Mouse (Mus musculus): ENCODE measurements around the gene Nrxn3. TPM values are rescaled to one million over a fixed set of nuclear protein-coding genes. Genes with fewer than 3 reads are reported as not detected.

The Nrxn3 gene
- polyA plus RNA-seq, 1 experiment from 2014 or later, result 94.1 TPM

GRCm38 (mm10) chr12:89979190-89979589, 1256.5 kb downstream of the Nrxn3 start:
- Histone ChIP-seq H3K9ac (no peak overlapping the region), H3K27ac (replicated peaks) (no peak overlapping the region), H3K27me3 (no peaks in the 10 kb centered on the region), H3K9me3 (no peaks in the 10 kb centered on the region), H3K4me1 (replicated peaks) (peaks cover 9% of the 10 kb centered on the region), H3K4me2 (no peak overlapping the region), H3K36me3 (no peaks in the 10 kb centered on the region), H3K4me3 (no peak overlapping the region)
- WGBS, result 85% methylated on average over 1 of the region's 1 CpGs
- no peak for ATAC-seq (ENCODE audit: low FRiP score, low read depth)

GRCm38 (mm10) chr12:89982445-89982844, 1259.8 kb downstream of the Nrxn3 start:
- no peaks in the 10 kb centered on the region for H3K9me3 ChIP-seq
- H3K4me1 ChIP-seq (replicated peaks), result peaks cover 17% of the 10 kb centered on the region
- H3K4me3 ChIP-seq, result no peak overlapping the region
- no peak for ATAC-seq (ENCODE audit: low FRiP score, low read depth)
- no peaks in the 10 kb centered on the region for H3K36me3 ChIP-seq
- H3K9ac ChIP-seq, result no peak overlapping the region
- WGBS, result 46% methylated on average over 5 of the region's 5 CpGs
- H3K27me3 ChIP-seq, result no peaks in the 10 kb centered on the region
- H3K27ac ChIP-seq (replicated peaks), result peak overlapping the region; percentile 6; the same call in 1 of the 2 replicates
- H3K4me2 ChIP-seq, result no peak overlapping the region

GRCm38 (mm10) chr12:89983399-89983798, 1260.7 kb downstream of the Nrxn3 start:
- H3K4me3 ChIP-seq, result no peak overlapping the region
- no peaks in the 10 kb centered on the region for H3K27me3 ChIP-seq
- no peaks in the 10 kb centered on the region for H3K36me3 ChIP-seq
- peak overlapping the region; percentile 6 for H3K27ac ChIP-seq (replicated peaks)
- peaks cover 17% of the 10 kb centered on the region for H3K4me1 ChIP-seq (replicated peaks)
- no peak overlapping the region for H3K9ac ChIP-seq
- no peaks in the 10 kb centered on the region for H3K9me3 ChIP-seq
- ATAC-seq (ENCODE audit: low FRiP score, low read depth), result 0 out of 2 replicates have a peak, but pooled peaks have one; percentile 61
- H3K4me2 ChIP-seq, result no peak overlapping the region

GRCm38 (mm10) chr12:89986219-89986618, 1263.5 kb downstream of the Nrxn3 start:
- H3K4me2 ChIP-seq, result no peak overlapping the region
- no peaks in the 10 kb centered on the region for H3K36me3 ChIP-seq
- H3K9ac ChIP-seq, result no peak overlapping the region
- no peaks in the 10 kb centered on the region for H3K27me3 ChIP-seq
- H3K4me1 ChIP-seq (replicated peaks), result peaks cover 17% of the 10 kb centered on the region
- no peaks in the 10 kb centered on the region for H3K9me3 ChIP-seq
- H3K27ac ChIP-seq (replicated peaks), result no peak overlapping the region
- peak; percentile 65; the same call in 1 of the 2 replicates for ATAC-seq (ENCODE audit: low FRiP score, low read depth)
- no peak overlapping the region for H3K4me3 ChIP-seq
- WGBS, result 50% methylated on average over 6 of the region's 6 CpGs

GRCm38 (mm10) chr12:89993273-89993672, 1270.6 kb downstream of the Nrxn3 start:
- H3K9me3 ChIP-seq, result no peaks in the 10 kb centered on the region
- no peak overlapping the region for H3K4me2 ChIP-seq
- no peak overlapping the region for H3K27ac ChIP-seq (replicated peaks)
- no peaks in the 10 kb centered on the region for H3K4me1 ChIP-seq (replicated peaks)
- H3K4me3 ChIP-seq, result no peak overlapping the region
- no peak overlapping the region for H3K9ac ChIP-seq
- H3K27me3 ChIP-seq, result no peaks in the 10 kb centered on the region
- no peak for ATAC-seq (ENCODE audit: low FRiP score, low read depth)
- no peaks in the 10 kb centered on the region for H3K36me3 ChIP-seq
- WGBS, result 74% methylated on average over 5 of the region's 5 CpGs

- H3K4me2 ChIP-seq, result no peak overlapping the region
- no peaks in the 10 kb centered on the region for H3K4me1 ChIP-seq (replicated peaks)
- no peaks in the 10 kb centered on the region for H3K36me3 ChIP-seq
- no peak for ATAC-seq (ENCODE audit: low FRiP score, low read depth)
- H3K9ac ChIP-seq, result no peak overlapping the region
- no peaks in the 10 kb centered on the region for H3K27me3 ChIP-seq
- no peak overlapping the region for H3K27ac ChIP-seq (replicated peaks)
- H3K9me3 ChIP-seq, result no peaks in the 10 kb centered on the region
- H3K4me3 ChIP-seq, result no peak overlapping the region
- WGBS, result 68% methylated on average over 4 of the region's 4 CpGs
These were observed 1272.7 kb downstream of the Nrxn3 start for GRCm38 (mm10) chr12:89995392-89995791.

- Histone ChIP-seq H3K9me3 (no peaks in the 10 kb centered on the region), H3K4me2 (no peak overlapping the region), H3K4me1 (replicated peaks) (no peaks in the 10 kb centered on the region), H3K27ac (replicated peaks) (no peak overlapping the region), H3K9ac (no peak overlapping the region), H3K27me3 (no peaks in the 10 kb centered on the region), H3K4me3 (no peak overlapping the region), H3K36me3 (no peaks in the 10 kb centered on the region)
- no peak for ATAC-seq (ENCODE audit: low FRiP score, low read depth)
- WGBS, result 91% methylated on average over 2 of the region's 2 CpGs
These were observed 1287.6 kb downstream of the Nrxn3 start for GRCm38 (mm10) chr12:90010280-90010679.

- Histone ChIP-seq H3K4me1 (replicated peaks) (no peaks in the 10 kb centered on the region), H3K27me3 (no peaks in the 10 kb centered on the region), H3K4me3 (no peak overlapping the region), H3K4me2 (no peak overlapping the region), H3K27ac (replicated peaks) (no peak overlapping the region), H3K9me3 (no peaks in the 10 kb centered on the region), H3K36me3 (no peaks in the 10 kb centered on the region), H3K9ac (no peak overlapping the region)
- ATAC-seq (ENCODE audit: low FRiP score, low read depth), result no peak
- WGBS, result 21% methylated on average over 2 of the region's 2 CpGs
These were observed 1291.3 kb downstream of the Nrxn3 start for GRCm38 (mm10) chr12:90013958-90014357.

GRCm38 (mm10) chr12:90027023-90027422, 1304.3 kb downstream of the Nrxn3 start:
- H3K36me3 ChIP-seq, result no peaks in the 10 kb centered on the region
- no peak overlapping the region for H3K27ac ChIP-seq (replicated peaks)
- no peaks in the 10 kb centered on the region for H3K27me3 ChIP-seq
- H3K4me2 ChIP-seq, result no peak overlapping the region
- no peaks in the 10 kb centered on the region for H3K4me1 ChIP-seq (replicated peaks)
- no peak overlapping the region for H3K9ac ChIP-seq
- H3K4me3 ChIP-seq, result no peak overlapping the region
- H3K9me3 ChIP-seq, result no peaks in the 10 kb centered on the region
- 51% methylated on average over 3 of the region's 3 CpGs for WGBS
- no peak for ATAC-seq (ENCODE audit: low FRiP score, low read depth)

GRCm38 (mm10) chr12:90041038-90041437, 1318.4 kb downstream of the Nrxn3 start:
- no peak overlapping the region for H3K4me3 ChIP-seq
- H3K27me3 ChIP-seq, result no peaks in the 10 kb centered on the region
- H3K4me1 ChIP-seq (replicated peaks), result peaks cover 9% of the 10 kb centered on the region
- H3K27ac ChIP-seq (replicated peaks), result no peak overlapping the region
- 55% methylated on average over 1 of the region's 1 CpGs for WGBS
- ATAC-seq (ENCODE audit: low FRiP score, low read depth), result no peak
- no peak overlapping the region for H3K9ac ChIP-seq
- H3K4me2 ChIP-seq, result no peak overlapping the region
- H3K36me3 ChIP-seq, result no peaks in the 10 kb centered on the region
- H3K9me3 ChIP-seq, result no peaks in the 10 kb centered on the region

- Histone ChIP-seq H3K9ac (no peak overlapping the region), H3K27me3 (no peaks in the 10 kb centered on the region), H3K9me3 (no peaks in the 10 kb centered on the region), H3K36me3 (no peaks in the 10 kb centered on the region), H3K4me1 (replicated peaks) (no peaks in the 10 kb centered on the region), H3K4me3 (no peak overlapping the region), H3K4me2 (no peak overlapping the region), H3K27ac (replicated peaks) (no peak overlapping the region)
- WGBS, result 93% methylated on average over 5 of the region's 5 CpGs
- no peak for ATAC-seq (ENCODE audit: low FRiP score, low read depth)
These were observed 1333.6 kb downstream of the Nrxn3 start for GRCm38 (mm10) chr12:90056256-90056655.

- Histone ChIP-seq H3K27me3 (no peaks in the 10 kb centered on the region), H3K9me3 (no peaks in the 10 kb centered on the region), H3K36me3 (no peaks in the 10 kb centered on the region), H3K4me1 (replicated peaks) (peaks cover 6% of the 10 kb centered on the region; the same call in 1 of the 2 replicates), H3K9ac (no peak overlapping the region), H3K4me3 (no peak overlapping the region), H3K27ac (replicated peaks) (no peak overlapping the region), H3K4me2 (no peak overlapping the region)
- WGBS, result 84% methylated on average over 3 of the region's 3 CpGs
- no peak for ATAC-seq (ENCODE audit: low FRiP score, low read depth)
These were observed 1337.1 kb downstream of the Nrxn3 start for GRCm38 (mm10) chr12:90059786-90060185.

- ATAC-seq (ENCODE audit: low FRiP score, low read depth), result peak; percentile 30; the same call in 1 of the 2 replicates
- H3K9ac ChIP-seq, result no peak overlapping the region
- peaks cover 6% of the 10 kb centered on the region; the same call in 1 of the 2 replicates for H3K4me1 ChIP-seq (replicated peaks)
- no peak overlapping the region for H3K4me2 ChIP-seq
- H3K27ac ChIP-seq (replicated peaks), result 0 out of 2 replicates have a peak overlapping the region, but pooled peaks have one; percentile 11
- H3K36me3 ChIP-seq, result no peaks in the 10 kb centered on the region
- no peak overlapping the region for H3K4me3 ChIP-seq
- H3K27me3 ChIP-seq, result no peaks in the 10 kb centered on the region
- 32% methylated on average over 3 of the region's 3 CpGs for whole genome bisulfite sequencing
- H3K9me3 ChIP-seq, result no peaks in the 10 kb centered on the region
These were observed 1338.6 kb downstream of the Nrxn3 start for GRCm38 (mm10) chr12:90061312-90061711.
